Comparison of ENCODE assay signal across 21 mouse cellular contexts in the genomic region with DNA sequence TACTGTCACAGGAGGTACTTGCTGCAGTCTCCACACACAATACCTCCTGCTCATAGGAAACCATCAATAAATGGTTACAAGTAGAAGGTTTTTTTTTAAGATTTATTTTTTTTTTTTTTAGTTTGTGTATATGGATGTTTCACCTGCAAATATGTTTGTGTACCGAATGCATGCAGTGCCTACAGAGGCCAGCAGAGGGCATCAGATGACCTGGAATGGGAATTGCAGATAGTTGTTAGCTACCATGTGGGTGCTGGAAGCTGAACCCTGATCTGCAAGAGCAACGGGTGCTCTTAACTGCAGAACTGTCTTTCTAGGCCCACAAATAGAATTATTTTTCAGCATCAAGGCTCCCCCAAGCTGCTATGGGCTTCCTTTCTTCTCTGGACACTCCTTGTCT. TPM values are rescaled to one million over a fixed set of nuclear protein-coding genes. Genes with fewer than 3 reads are reported as not detected.
A peak's percentile ranks its signal among the peaks of the same experiment; 100 is the strongest.
DNase-seq lines count a peak whose midpoint lies in the region; ATAC-seq and TF ChIP-seq lines count a peak whose summit lies in the region.
"Had no signal": no experiment of that assay in that cellular context is flagged by ENCODE, and none has a peak within 500 bp of the region (broad histone marks: within the 10 kb centered on the region; RNA-seq: fewer than 3 reads in every experiment).

No protein-coding gene starts in this region.

- H3K27me3 ChIP-seq in cerebellum, adult 2 months (ENCODE audit: control insufficient read depth, insufficient read depth, low read length): no peaks in the 10 kb centered on the region; the same call in 1 of the 2 replicates
- no peaks in the 10 kb centered on the region for H3K27me3 ChIP-seq in liver, adult 2 months (ENCODE audit: control insufficient read depth, insufficient read depth, low read length)
- H3K27me3 ChIP-seq in liver, embryonic 11.5 days (replicated peaks; ENCODE audit: control insufficient read depth, insufficient read depth, low read length): no peaks in the 10 kb centered on the region
- H3K27me3 ChIP-seq in ES-Bruce4 (ENCODE audit: control insufficient read depth, insufficient read depth, low read length, poor library complexity, severe bottlenecking): no peaks in the 10 kb centered on the region

- no peak for DNase-seq in cerebellum, adult 2 months
- no peak for DNase-seq in cerebellum, adult 8-10 months
- DNase-seq in liver, adult 2 months (ENCODE audit: extremely low read depth, low read depth, low spot score): no peak
- no peak for DNase-seq in liver, embryonic 11.5 days (ENCODE audit: low spot score)
- peak; percentile 35 for DNase-seq in induced T-regulatory cell, adult 2 months (ENCODE audit: low read depth)
- no peak for DNase-seq in adrenal gland, adult (ENCODE audit: inconsistent age in 2 of 2, low spot score in 1 of 2)
- DNase-seq: cerebellum, postnatal 25 days; right cerebral cortex, postnatal 14 days had no signal

- no peaks in the 10 kb centered on the region for H3K9me3 ChIP-seq in liver, embryonic 11.5 days (ENCODE audit: control insufficient read depth, low read length)
- no peaks in the 10 kb centered on the region for H3K9me3 ChIP-seq in ES-Bruce4 (replicated peaks; ENCODE audit: control insufficient read depth, insufficient read depth, low read length, poor library complexity, severe bottlenecking)
- H3K9me3 ChIP-seq: midbrain, embryonic 13.5 days had no signal

- no peak for ATAC-seq in liver, embryonic 11.5 days (replicated peaks; ENCODE audit: low FRiP score)
- no peak for ATAC-seq in erythroblast, adult 5-6 weeks (replicated peaks; ENCODE audit: low FRiP score, poor library complexity, severe bottlenecking)
- ATAC-seq: forebrain, embryonic 16.5 days; midbrain, embryonic 13.5 days had no signal

- H3K9ac ChIP-seq in liver, adult 2 months (ENCODE audit: low read depth, low read length): no peak overlapping the region
- H3K9ac ChIP-seq in liver, embryonic 11.5 days (ENCODE audit: low read depth, low read length): no peak overlapping the region
- H3K9ac ChIP-seq in ES-Bruce4 (ENCODE audit: low read depth, poor library complexity, severe bottlenecking): no peak overlapping the region
- H3K9ac ChIP-seq: midbrain, embryonic 13.5 days had no signal

- H3K4me3 ChIP-seq in cerebellum, adult 2 months (replicated peaks; ENCODE audit: insufficient read depth, low read depth, low read length): no peak overlapping the region
- H3K4me3 ChIP-seq in liver, adult 2 months (ENCODE audit: insufficient read depth, low read depth, low read length): no peak overlapping the region
- no peak overlapping the region for H3K4me3 ChIP-seq in liver, embryonic 11.5 days (ENCODE audit: low read depth, low read length)
- H3K4me3 ChIP-seq in ES-Bruce4 (ENCODE audit: low read depth, low read length): no peak overlapping the region
- H3K4me3 ChIP-seq: midbrain, embryonic 13.5 days had no signal

- TF ChIP-seq EP300 in ES-Bruce4 (IDR thresholded peaks at IDR 0.05; ENCODE audit: insufficient read depth, low read depth, low read length): no peak

- no peaks in the 10 kb centered on the region for H3K36me3 ChIP-seq in liver, adult 2 months (ENCODE audit: control insufficient read depth, insufficient read depth, low read length)
- H3K36me3 ChIP-seq in liver, embryonic 11.5 days (ENCODE audit: control insufficient read depth, insufficient read depth, low read length): no peaks in the 10 kb centered on the region
- no peaks in the 10 kb centered on the region for H3K36me3 ChIP-seq in ES-Bruce4 (ENCODE audit: control insufficient read depth, insufficient read depth, low read length, poor library complexity, severe bottlenecking)
- H3K36me3 ChIP-seq: midbrain, embryonic 13.5 days had no signal

- TF ChIP-seq POLR2A in cerebellum, adult 2 months (IDR thresholded peaks at IDR 0.05; ENCODE audit: borderline replicate concordance, insufficient read depth, low read length): no peak
- no peak for TF ChIP-seq POLR2A in liver, adult 2 months (IDR thresholded peaks at IDR 0.05; ENCODE audit: extremely low read depth, insufficient read depth, low read length)
- TF ChIP-seq POLR2A in ES-Bruce4 (IDR thresholded peaks at IDR 0.05; ENCODE audit: insufficient read depth, low read length): no peak

- 0 out of 2 replicates have a peak, but pooled peaks have one; percentile 11 for TF ChIP-seq CTCF in cerebellum, adult 2 months (IDR thresholded peaks at IDR 0.05; ENCODE audit: borderline replicate concordance, insufficient read depth, low read depth, low read length)
- peak; percentile 25; the same call in 1 of the 2 replicates for TF ChIP-seq CTCF in liver, adult 2 months (IDR thresholded peaks at IDR 0.05; ENCODE audit: low read depth, low read length)
- TF ChIP-seq CTCF in ES-Bruce4 (IDR thresholded peaks at IDR 0.05; ENCODE audit: low read depth, low read length): peak; percentile 55

- H3K4me1 ChIP-seq in cerebellum, adult 2 months (ENCODE audit: control insufficient read depth, insufficient read depth, low read length): no peaks in the 10 kb centered on the region
- H3K4me1 ChIP-seq in liver, adult 2 months (ENCODE audit: control insufficient read depth, insufficient read depth, low read length): no peaks in the 10 kb centered on the region
- no peaks in the 10 kb centered on the region for H3K4me1 ChIP-seq in liver, embryonic 11.5 days (replicated peaks; ENCODE audit: control insufficient read depth, insufficient read depth, low read length)
- no peaks in the 10 kb centered on the region for H3K4me1 ChIP-seq in ES-Bruce4 (ENCODE audit: control insufficient read depth, insufficient read depth, low read length)

- no peak overlapping the region for H3K4me2 ChIP-seq in liver, embryonic 11.5 days
- H3K4me2 ChIP-seq: midbrain, embryonic 13.5 days had no signal

- no peak overlapping the region for H3K27ac ChIP-seq in cerebellum, adult 2 months (ENCODE audit: insufficient read depth, low read length)
- no peak overlapping the region for H3K27ac ChIP-seq in liver, adult 2 months (replicated peaks; ENCODE audit: insufficient read depth, low read depth, low read length)
- H3K27ac ChIP-seq in liver, embryonic 11.5 days (ENCODE audit: low read depth, low read length): no peak overlapping the region
- H3K27ac ChIP-seq in ES-Bruce4 (ENCODE audit: insufficient read depth, low read length): no peak overlapping the region
- H3K27ac ChIP-seq: midbrain, embryonic 13.5 days had no signal

- H3K79me2 ChIP-seq in liver, adult 2 months (ENCODE audit: control insufficient read depth, insufficient read depth, low read length): no peaks in the 10 kb centered on the region

- 96% methylated on average over 2 of the region's 2 CpGs for WGBS in cerebellum, adult 2 months
- WGBS in liver, adult 2 months: 93% methylated on average over 2 of the region's 2 CpGs
- 75% methylated on average over 2 of the region's 2 CpGs for WGBS in liver, embryonic 11.5 days

RNA-seq across cellular contexts. Expression of gene Foxl2, which starts 25.6 kb away (rescaled TPM):
- 0.25 and 0.28 TPM in 2 replicates for polyA plus RNA-seq in cerebellum, adult 2 months (2012; rRNA removed)
- not detected in 2 replicates for total RNA-seq in liver, adult 2 months (2014; rRNA removed)
- polyA plus RNA-seq in liver, adult 2 months (2012; rRNA removed): not detected in 2 replicates
- not detected in 2 replicates for polyA plus RNA-seq in liver, embryonic 11.5 days (2014; fragmentation: Nextera tagmentation; extraction: Ambion mirVana)
- polyA plus RNA-seq in ES-Bruce4 (2011; ENCODE audit: insufficient read depth, insufficient read length, low read depth, missing spikeins): 0.67 and 0.68 TPM in 2 replicates
- total RNA-seq in erythroblast, adult 5-6 weeks (2015; ENCODE audit: low replicate concordance): not detected in 2 replicates
- total RNA-seq in erythroblast, adult 5-6 weeks (2017; ENCODE audit: low replicate concordance): not detected in 2 replicates
- total RNA-seq: gastrocnemius, postnatal 4 days had no signal
- polyA plus RNA-seq: intestine, embryonic 14.5 days; lung, embryonic 16.5 days; stomach, embryonic 14.5 days had no signal

RNA-seq across cellular contexts. Expression of gene 7420426K07Rik, which starts 26.6 kb away (rescaled TPM):
- not detected in 2 replicates for polyA plus RNA-seq in cerebellum, adult 2 months (2012; rRNA removed)
- not detected in 2 replicates for total RNA-seq in liver, adult 2 months (2014; rRNA removed)
- polyA plus RNA-seq in liver, adult 2 months (2012; rRNA removed): not detected in 2 replicates
- not detected in 2 replicates for polyA plus RNA-seq in liver, embryonic 11.5 days (2014; fragmentation: Nextera tagmentation; extraction: Ambion mirVana)
- polyA plus RNA-seq in ES-Bruce4 (2011; ENCODE audit: insufficient read depth, insufficient read length, low read depth, missing spikeins): not detected in 2 replicates
- total RNA-seq in erythroblast, adult 5-6 weeks (2015; ENCODE audit: low replicate concordance): not detected in 2 replicates
- total RNA-seq in erythroblast, adult 5-6 weeks (2017; ENCODE audit: low replicate concordance): not detected in 2 replicates
- total RNA-seq: gastrocnemius, postnatal 4 days; left cerebral cortex, postnatal 14 days had no signal
- polyA plus RNA-seq: C2C12; embryonic facial prominence, embryonic 14.5 days; forebrain, embryonic 16.5 days; heart, embryonic 16.5 days; intestine, embryonic 14.5 days; lung, embryonic 16.5 days; midbrain, embryonic 13.5 days; neural tube, embryonic 14.5 days; stomach, embryonic 14.5 days had no signal

RNA-seq across cellular contexts. Expression of gene Faim, which starts 56.7 kb away (rescaled TPM):
- 37.7 and 37.8 TPM in 2 replicates for polyA plus RNA-seq in cerebellum, adult 2 months (2012; rRNA removed)
- 8.0 and 10.9 TPM in 2 replicates for total RNA-seq in liver, adult 2 months (2014; rRNA removed)
- polyA plus RNA-seq in liver, adult 2 months (2012; rRNA removed): 2.2 and 2.3 TPM in 2 replicates
- 44.9 and 47.4 TPM in 2 replicates for polyA plus RNA-seq in liver, embryonic 11.5 days (2014; fragmentation: Nextera tagmentation; extraction: Ambion mirVana)
- polyA plus RNA-seq in ES-Bruce4 (2011; ENCODE audit: insufficient read depth, insufficient read length, low read depth, missing spikeins): 35.4 and 35.6 TPM in 2 replicates
- total RNA-seq in erythroblast, adult 5-6 weeks (2015; ENCODE audit: low replicate concordance): 2.9 and 6.5 TPM in 2 replicates
- 13.3 and 25.0 TPM in 2 replicates for total RNA-seq in erythroblast, adult 5-6 weeks (2017; ENCODE audit: low replicate concordance)

Comparison
In these comparisons a context has a peak if more than half of its experiments do, and no peak if none do; other contexts are left out.
1. RNA of gene Faim, which starts 56.7 kb away (polyA plus RNA-seq): 44.9 to 47.4 TPM in liver, embryonic 11.5 days, 37.7 to 37.8 TPM in cerebellum, adult 2 months and 35.4 to 35.6 TPM in ES-Bruce4; 2.2 to 2.3 TPM in liver, adult 2 months; every median in the first group is over 10 times any median in the second.
2. Peak in every context shown above with its lines, with median percentiles within 50 percentile points of each other: CTCF ChIP-seq.